Mouse (Mus musculus) liver, embryonic 11.5 days (tissue): ENCODE measurements around the gene Srpk2. TPM values are rescaled to one million over a fixed set of nuclear protein-coding genes. Genes with fewer than 3 reads are reported as not detected.

ENCODE experiments used
- ATAC-seq: fragments of 200-750 bp; cut with Nextera tagmentation; replicated peaks from 2 replicates; pipeline ENCODE4 v1.8.0; 2017; ENCODE audit warnings: moderate number of reproducible peaks, mild to moderate bottlenecking, moderate TSS enrichment, moderate library complexity; ENCODE audit not compliant: low FRiP score
- DNase-seq: peaks from one replicate; pipeline ENCODE4 v3.0.0-alpha.2; 2017; ENCODE audit warnings: low spot score
- H3K27ac ChIP-seq: fragments of 300-500 bp; sonication (generic); 2 replicates; pipeline ENCODE4 v1.5.1; 2014; ENCODE audit warnings: mild to moderate bottlenecking, low read depth, low read length, control low read depth
- H3K27me3 ChIP-seq: fragments of 300-500 bp; sonication (generic); replicated peaks from 2 replicates; pipeline ENCODE4 v1.6.1; 2014; ENCODE audit warnings: low read length, mixed read lengths; ENCODE audit not compliant: control insufficient read depth, insufficient read depth
- H3K36me3 ChIP-seq: fragments of 300-500 bp; sonication (generic); 2 replicates; pipeline ENCODE4 v1.6.1; 2014; ENCODE audit warnings: mild to moderate bottlenecking, low read length, moderate library complexity, mixed read lengths; ENCODE audit not compliant: control insufficient read depth, insufficient read depth
- H3K4me1 ChIP-seq: fragments of 300-500 bp; sonication (generic); replicated peaks from 2 replicates; pipeline ENCODE4 v1.6.1; 2014; ENCODE audit warnings: low read length, mixed read lengths; ENCODE audit not compliant: control insufficient read depth, insufficient read depth
- H3K4me2 ChIP-seq: fragments of 300-500 bp; sonication (generic); 2 replicates; pipeline ENCODE4 v1.6.1; 2014; ENCODE audit warnings: mild to moderate bottlenecking, control low read depth, moderate library complexity
- H3K4me3 ChIP-seq: fragments of 300-500 bp; sonication (generic); 2 replicates; pipeline ENCODE4 v1.5.1; 2014; ENCODE audit warnings: low read depth, low read length, control low read depth
- H3K9ac ChIP-seq: fragments of 300-500 bp; sonication (generic); 2 replicates; pipeline ENCODE4 v1.6.1; 2014; ENCODE audit warnings: low read depth, low read length, control low read depth
- H3K9me3 ChIP-seq: fragments of 300-500 bp; sonication (generic); 2 replicates; pipeline ENCODE4 v1.6.1; 2016; ENCODE audit warnings: low read length, inconsistent platforms, mixed read lengths; ENCODE audit not compliant: control insufficient read depth
- WGBS: fragments of 180-500 bp; shearing (Covaris S2); extraction: QIAGEN DNeasy Blood & Tissue Kit; methylation state at CpG from one replicate; pipeline ENCODE4 v1.1.7; 2014; 5-methylcytosine and 5-hydroxymethylcytosine counted together
- polyA plus RNA-seq: library from polyadenylated mRNA; unstranded; fragments of >200 nt; fragmentation: Nextera tagmentation; extraction: Ambion mirVana; gene quantifications from 2 replicates; pipeline ENCODE4 v1.2.1, GENCODE M21; 2014

Gene Srpk2
- polyA plus RNA-seq, 1 experiment from 2014 or later: 20.7 TPM

- no peak for ATAC-seq
Observed at GRCm38 (mm10) chr5:23637337-23637736, 47.1 kb downstream of the Srpk2 start.

GRCm38 (mm10) chr5:23631490-23631889 lies 52.9 kb downstream of the Srpk2 start:
- Histone ChIP-seq H3K4me1 (no peaks in the 10 kb centered on the region), H3K9me3 (no peaks in the 10 kb centered on the region), H3K36me3 (no peaks in the 10 kb centered on the region), H3K27me3 (no peaks in the 10 kb centered on the region), H3K4me3 (no peak overlapping the region), H3K27ac (no peak overlapping the region), H3K9ac (no peak overlapping the region), H3K4me2 (no peak overlapping the region)
- DNase-seq: no peak
- WGBS: 26% methylated on average over 1 of the region's 1 CpGs
- no peak for ATAC-seq

More at GRCm38 (mm10) chr5:23637337-23637736, 47.1 kb downstream of the Srpk2 start:
- Histone ChIP-seq H3K36me3 (no peaks in the 10 kb centered on the region), H3K27me3 (no peaks in the 10 kb centered on the region), H3K4me1 (no peaks in the 10 kb centered on the region), H3K4me3 (no peak overlapping the region), H3K9ac (no peak overlapping the region), H3K4me2 (no peak overlapping the region), H3K27ac (no peak overlapping the region), H3K9me3 (no peaks in the 10 kb centered on the region)
- no peak for DNase-seq
- 55% methylated on average over 8 of the region's 8 CpGs for WGBS

GRCm38 (mm10) chr5:23627221-23627620 lies 57.2 kb downstream of the Srpk2 start:
- Histone ChIP-seq H3K9ac (no peak overlapping the region), H3K36me3 (no peaks in the 10 kb centered on the region), H3K4me2 (no peak overlapping the region), H3K4me3 (no peak overlapping the region), H3K9me3 (no peaks in the 10 kb centered on the region), H3K27me3 (no peaks in the 10 kb centered on the region), H3K4me1 (no peaks in the 10 kb centered on the region), H3K27ac (no peak overlapping the region)
- ATAC-seq: no peak
- no peak for DNase-seq
- WGBS: 77% methylated on average over 5 of the region's 5 CpGs

GRCm38 (mm10) chr5:23626173-23626572 lies 58.2 kb downstream of the Srpk2 start:
- ATAC-seq (no peak), DNase-seq (no peak)
- no peaks in the 10 kb centered on the region for H3K36me3 ChIP-seq
- no peak overlapping the region for H3K9ac ChIP-seq
- 80% methylated on average over 2 of the region's 2 CpGs for WGBS
- H3K4me1 ChIP-seq: no peaks in the 10 kb centered on the region
- H3K27ac ChIP-seq: no peak overlapping the region
- H3K27me3 ChIP-seq: no peaks in the 10 kb centered on the region
- H3K4me3 ChIP-seq: no peak overlapping the region
- no peaks in the 10 kb centered on the region for H3K9me3 ChIP-seq
- H3K4me2 ChIP-seq: no peak overlapping the region

GRCm38 (mm10) chr5:23620621-23621020 lies 63.8 kb downstream of the Srpk2 start:
- WGBS: 79% methylated on average over 8 of the region's 8 CpGs
- H3K27me3 ChIP-seq: no peaks in the 10 kb centered on the region

GRCm38 (mm10) chr5:23618656-23619055 lies 65.8 kb downstream of the Srpk2 start:
- Histone ChIP-seq H3K4me1 (0 out of 2 replicates have a peak, but pooled peaks cover 2% of the 10 kb centered on the region), H3K27me3 (no peaks in the 10 kb centered on the region), H3K4me2 (no peak overlapping the region), H3K9me3 (no peaks in the 10 kb centered on the region), H3K4me3 (no peak overlapping the region), H3K36me3 (no peaks in the 10 kb centered on the region), H3K9ac (no peak overlapping the region), H3K27ac (no peak overlapping the region)
- no peak for ATAC-seq
- no peak for DNase-seq
- 82% methylated on average over 7 of the region's 7 CpGs for WGBS

More at GRCm38 (mm10) chr5:23620621-23621020, 63.8 kb downstream of the Srpk2 start:
- no peak overlapping the region for H3K27ac ChIP-seq
- H3K4me2 ChIP-seq: no peak overlapping the region
- no peaks in the 10 kb centered on the region for H3K36me3 ChIP-seq
- no peak overlapping the region for H3K9ac ChIP-seq
- 0 out of 2 replicates have a peak, but pooled peaks cover 2% of the 10 kb centered on the region for H3K4me1 ChIP-seq
- H3K9me3 ChIP-seq: no peaks in the 10 kb centered on the region
- no peak overlapping the region for H3K4me3 ChIP-seq
- DNase-seq: no peak
- ATAC-seq: no peak

GRCm38 (mm10) chr5:23617104-23617415 lies 67.4 kb downstream of the Srpk2 start:
- peak overlapping the region; percentile 52 for H3K4me3 ChIP-seq
- no peaks in the 10 kb centered on the region for H3K36me3 ChIP-seq
- 30% methylated on average over 5 of the region's 5 CpGs for WGBS
- H3K27ac ChIP-seq: peak overlapping the region; percentile 75
- 0 out of 2 replicates have a peak, but pooled peaks cover 2% of the 10 kb centered on the region for H3K4me1 ChIP-seq
- H3K4me2 ChIP-seq: peak overlapping the region; percentile 74
- DNase-seq (peak; percentile 41), ATAC-seq (0 out of 2 replicates have a peak, but pooled peaks have one; percentile 35)
- H3K27me3 ChIP-seq: no peaks in the 10 kb centered on the region
- H3K9me3 ChIP-seq: no peaks in the 10 kb centered on the region
- peak overlapping the region; percentile 66 for H3K9ac ChIP-seq

GRCm38 (mm10) chr5:23616270-23617103 lies 67.9 kb downstream of the Srpk2 start:
- peak overlapping the region; percentile 56 for H3K4me3 ChIP-seq

More at GRCm38 (mm10) chr5:23616270-23617103, 67.9 kb downstream of the Srpk2 start:
- H3K9me3 ChIP-seq: no peaks in the 10 kb centered on the region
- H3K4me2 ChIP-seq: peak overlapping the region; percentile 74
- H3K9ac ChIP-seq: peak overlapping the region; percentile 66
- H3K36me3 ChIP-seq: no peaks in the 10 kb centered on the region
- H3K27me3 ChIP-seq: no peaks in the 10 kb centered on the region
- peak overlapping the region; percentile 75 for H3K27ac ChIP-seq
- 19% methylated on average over 11 of the region's 11 CpGs for WGBS
- ATAC-seq (peak; percentile 81), DNase-seq (no peak)
- 0 out of 2 replicates have a peak, but pooled peaks cover 2% of the 10 kb centered on the region for H3K4me1 ChIP-seq
